Comparison of ENCODE assay signal across 10 mouse cellular contexts in genomic region chr7:142549941-142550763, GRCm38 (mm10). TPM values are rescaled to one million over a fixed set of nuclear protein-coding genes. Genes with fewer than 3 reads are reported as not detected.
DNase-seq lines count a peak whose midpoint lies in the region; ATAC-seq lines count a peak whose summit lies in the region.
"Had no signal": no experiment of that assay in that cellular context is flagged by ENCODE, and none has a peak within 500 bp of the region (broad histone marks: within the 10 kb centered on the region; RNA-seq: fewer than 3 reads in every experiment).

No protein-coding gene starts in this region.

- DNase-seq in liver, embryonic 11.5 days (ENCODE audit: low spot score), result no peak
- peak; percentile 88 for DNase-seq in gastrocnemius, postnatal 14 days
- DNase-seq in left cerebral cortex, postnatal 36 days (ENCODE audit: low spot score in 2 of 2), result no peak
- DNase-seq in spleen, postnatal 4 days (ENCODE audit: low spot score in 2 of 2), result no peak

- no peak overlapping the region for H3K9ac ChIP-seq in liver, embryonic 12.5 days
- H3K9ac ChIP-seq in liver, embryonic 11.5 days (ENCODE audit: low read depth, low read length), result no peak overlapping the region
- no peak overlapping the region for H3K9ac ChIP-seq in limb, embryonic 15.5 days
- no peak overlapping the region for H3K9ac ChIP-seq in hindbrain, embryonic 16.5 days (ENCODE audit: low read depth, low read length)

- H3K4me1 ChIP-seq in liver, embryonic 12.5 days, result peaks cover 45% of the 10 kb centered on the region
- peaks cover 39% of the 10 kb centered on the region for H3K4me1 ChIP-seq in liver, embryonic 11.5 days (replicated peaks; ENCODE audit: control insufficient read depth, insufficient read depth, low read length)
- peaks cover 92% of the 10 kb centered on the region for H3K4me1 ChIP-seq in limb, embryonic 15.5 days
- H3K4me1 ChIP-seq in hindbrain, embryonic 16.5 days (ENCODE audit: control insufficient read depth, insufficient read depth, low read depth, low read length), result no peaks in the 10 kb centered on the region

- 74% methylated on average over 10 of the region's 10 CpGs for WGBS in liver, embryonic 12.5 days (ENCODE audit: insufficient replicate concordance)
- WGBS in liver, embryonic 11.5 days, result 77% methylated on average over 10 of the region's 10 CpGs
- WGBS in limb, embryonic 15.5 days, result 77% methylated on average over 10 of the region's 10 CpGs
- 80% methylated on average over 10 of the region's 10 CpGs for WGBS in hindbrain, embryonic 16.5 days

- no peak overlapping the region for H3K4me2 ChIP-seq in liver, embryonic 12.5 days
- no peak overlapping the region for H3K4me2 ChIP-seq in liver, embryonic 11.5 days
- no peak overlapping the region for H3K4me2 ChIP-seq in limb, embryonic 15.5 days
- H3K4me2 ChIP-seq in hindbrain, embryonic 16.5 days (ENCODE audit: low read length), result no peak overlapping the region

- H3K27me3 ChIP-seq in liver, embryonic 12.5 days (replicated peaks), result no peaks in the 10 kb centered on the region
- H3K27me3 ChIP-seq in liver, embryonic 11.5 days (replicated peaks; ENCODE audit: control insufficient read depth, insufficient read depth, low read length), result no peaks in the 10 kb centered on the region
- no peaks in the 10 kb centered on the region for H3K27me3 ChIP-seq in limb, embryonic 15.5 days
- H3K27me3 ChIP-seq in hindbrain, embryonic 16.5 days (replicated peaks; ENCODE audit: control insufficient read depth, insufficient read depth, low read length), result no peaks in the 10 kb centered on the region; the same call in 1 of the 2 replicates

- H3K4me3 ChIP-seq in liver, embryonic 12.5 days, result no peak overlapping the region
- H3K4me3 ChIP-seq in liver, embryonic 11.5 days (ENCODE audit: low read depth, low read length), result no peak overlapping the region
- no peak overlapping the region for H3K4me3 ChIP-seq in limb, embryonic 15.5 days
- no peak overlapping the region for H3K4me3 ChIP-seq in hindbrain, embryonic 16.5 days (ENCODE audit: low read length)

- no peaks in the 10 kb centered on the region for H3K9me3 ChIP-seq in liver, embryonic 12.5 days (replicated peaks)
- H3K9me3 ChIP-seq in liver, embryonic 11.5 days (ENCODE audit: control insufficient read depth, low read length), result no peaks in the 10 kb centered on the region
- H3K9me3 ChIP-seq in limb, embryonic 15.5 days, result no peaks in the 10 kb centered on the region
- H3K9me3 ChIP-seq in hindbrain, embryonic 16.5 days (ENCODE audit: control insufficient read depth, low read length), result no peaks in the 10 kb centered on the region

- H3K36me3 ChIP-seq in liver, embryonic 12.5 days, result no peaks in the 10 kb centered on the region
- H3K36me3 ChIP-seq in liver, embryonic 11.5 days (ENCODE audit: control insufficient read depth, insufficient read depth, low read length), result no peaks in the 10 kb centered on the region
- H3K36me3 ChIP-seq in limb, embryonic 15.5 days, result no peaks in the 10 kb centered on the region
- no peaks in the 10 kb centered on the region for H3K36me3 ChIP-seq in hindbrain, embryonic 16.5 days (ENCODE audit: control insufficient read depth, insufficient read depth, low read length)

- intact Hi-C loops in gastrocnemius, postnatal 14 days (cut with DNase I; ENCODE audit: low total_unique reads), result no loop called here
- intact Hi-C loops in left cerebral cortex, postnatal 36 days (cut with DNase I), result no loop called here

- ATAC-seq in liver, embryonic 12.5 days, result no peak
- no peak for ATAC-seq in liver, embryonic 11.5 days (replicated peaks; ENCODE audit: low FRiP score)
- peak; percentile 79; the same call in 1 of the 2 replicates for ATAC-seq in cerebellum, adult (ENCODE audit: insufficient number of reproducible peaks, low FRiP score, low TSS enrichment)
- no peak for ATAC-seq in limb, embryonic 15.5 days (ENCODE audit: insufficient number of reproducible peaks, low FRiP score, low TSS enrichment, low read depth)
- ATAC-seq in hindbrain, embryonic 16.5 days, result no peak

- H3K27ac ChIP-seq in liver, embryonic 12.5 days, result 0 out of 2 replicates have a peak overlapping the region, but pooled peaks have one; percentile 18
- H3K27ac ChIP-seq in liver, embryonic 11.5 days (ENCODE audit: low read depth, low read length), result no peak overlapping the region
- H3K27ac ChIP-seq in limb, embryonic 15.5 days, result peak overlapping the region; percentile 89
- no peak overlapping the region for H3K27ac ChIP-seq in hindbrain, embryonic 16.5 days (ENCODE audit: low read depth, low read length)

RNA-seq across cellular contexts. Expression of gene Mrpl23, which starts 17.7 kb away (rescaled TPM):
- 10.4 and 14.4 TPM in 2 replicates for polyA plus RNA-seq in liver, embryonic 12.5 days (2016; fragmentation: Nextera tagmentation; extraction: Ambion mirVana)
- polyA plus RNA-seq in liver, embryonic 11.5 days (2014; fragmentation: Nextera tagmentation; extraction: Ambion mirVana), result 20.8 and 22.2 TPM in 2 replicates
- total RNA-seq in gastrocnemius, postnatal 14 days (2021), result 1 to 10 TPM; 5.0 to 5.2 TPM
- polyA plus RNA-seq in limb, embryonic 15.5 days (2015; fragmentation: Nextera tagmentation; extraction: Ambion mirVana), result 28.8 and 30.5 TPM in 2 replicates
- total RNA-seq in left cerebral cortex, postnatal 36 days (2021), result 1 to 10 TPM; 2.9 to 6.0 TPM
- 22.3 and 26.2 TPM in 2 replicates for polyA plus RNA-seq in hindbrain, embryonic 16.5 days (2015; fragmentation: Nextera tagmentation; extraction: Ambion mirVana)

RNA-seq across cellular contexts. Expression of gene Tnnt3, which starts 51.5 kb away (rescaled TPM):
- polyA plus RNA-seq in liver, embryonic 12.5 days (2016; fragmentation: Nextera tagmentation; extraction: Ambion mirVana), result 0.51 TPM in 1 of 2 replicates, not detected in the other
- polyA plus RNA-seq in liver, embryonic 11.5 days (2014; fragmentation: Nextera tagmentation; extraction: Ambion mirVana), result 1.5 and 2.4 TPM in 2 replicates
- total RNA-seq in gastrocnemius, postnatal 14 days (2021), result over 10,000 TPM; 22,199 to 23,470 TPM
- 154 and 517 TPM in 2 replicates for polyA plus RNA-seq in limb, embryonic 15.5 days (2015; fragmentation: Nextera tagmentation; extraction: Ambion mirVana)
- total RNA-seq in left cerebral cortex, postnatal 36 days (2021), result not detected
- 3.1 and 25.7 TPM in 2 replicates for polyA plus RNA-seq in hindbrain, embryonic 16.5 days (2015; fragmentation: Nextera tagmentation; extraction: Ambion mirVana)
- total RNA-seq: layer of hippocampus, adult 18-20 months; MEL had no signal

Comparison
In these comparisons a context has a peak if more than half of its experiments do, and no peak if none do; other contexts are left out.
1. H3K27ac ChIP-seq: peak in liver, embryonic 12.5 days (single experiment) and limb, embryonic 15.5 days (single experiment); none in liver, embryonic 11.5 days (single experiment) and hindbrain, embryonic 16.5 days (single experiment).